Mouse (Mus musculus): ENCODE data around the gene Dazap2.

The Dazap2 gene

GRCm38 (mm10) chr15:100637661-100638060 lies 22.5 kb downstream of the Dazap2 start:
- no peak for DNase-seq (ENCODE audit: low spot score in 2 of 2)

- no peak for DNase-seq (ENCODE audit: low spot score in 2 of 2)
Measured at GRCm38 (mm10) chr15:100639972-100640750, 25.0 kb downstream of the Dazap2 start.

- DNase-seq (ENCODE audit: low spot score in 2 of 2), result no peak
Measured at GRCm38 (mm10) chr15:100641226-100641810, 26.2 kb downstream of the Dazap2 start.

GRCm38 (mm10) chr15:100642451-100642850 lies 27.3 kb downstream of the Dazap2 start:
- DNase-seq (ENCODE audit: low spot score in 2 of 2), result no peak

GRCm38 (mm10) chr15:100646161-100646560 lies 31.0 kb downstream of the Dazap2 start:
- no peak for DNase-seq (ENCODE audit: low spot score in 2 of 2)

- no peak for DNase-seq (ENCODE audit: low spot score in 2 of 2)
Measured at GRCm38 (mm10) chr15:100650111-100650510, 35.0 kb downstream of the Dazap2 start.

- DNase-seq (ENCODE audit: low spot score in 2 of 2), result no peak
Measured at GRCm38 (mm10) chr15:100651610-100652009, 36.5 kb downstream of the Dazap2 start.

- DNase-seq (ENCODE audit: low spot score in 2 of 2), result no peak
Measured at GRCm38 (mm10) chr15:100654271-100654670, 39.1 kb downstream of the Dazap2 start.

- DNase-seq (ENCODE audit: low spot score in 2 of 2), result no peak
Measured at GRCm38 (mm10) chr15:100655201-100655600, 40.1 kb downstream of the Dazap2 start.

GRCm38 (mm10) chr15:100660306-100660705 lies 45.2 kb downstream of the Dazap2 start:
- peak in 1 of 2 experiments; percentile 13 for DNase-seq (ENCODE audit: low spot score in 2 of 2)

- DNase-seq (ENCODE audit: low spot score in 2 of 2), result no peak
Measured at GRCm38 (mm10) chr15:100660805-100661204, 45.7 kb downstream of the Dazap2 start.

GRCm38 (mm10) chr15:100664813-100665274 lies 49.7 kb downstream of the Dazap2 start:
- DNase-seq (ENCODE audit: low spot score in 2 of 2), result no peak

GRCm38 (mm10) chr15:100665411-100666218 lies 50.5 kb downstream of the Dazap2 start:
- DNase-seq (ENCODE audit: low spot score in 2 of 2), result no peak

- no peak for DNase-seq (ENCODE audit: low spot score in 2 of 2)
Measured at GRCm38 (mm10) chr15:100666219-100666696, 51.1 kb downstream of the Dazap2 start.

GRCm38 (mm10) chr15:100666851-100667250 lies 51.7 kb downstream of the Dazap2 start:
- no peak for DNase-seq (ENCODE audit: low spot score in 2 of 2)

GRCm38 (mm10) chr15:100667420-100667819 lies 52.3 kb downstream of the Dazap2 start:
- no peak for DNase-seq (ENCODE audit: low spot score in 2 of 2)

GRCm38 (mm10) chr15:100667871-100668545 lies 52.9 kb downstream of the Dazap2 start:
- no peak for DNase-seq (ENCODE audit: low spot score in 2 of 2)

GRCm38 (mm10) chr15:100669337-100669736 lies 54.2 kb downstream of the Dazap2 start, which contains the start of gene Bin2:
Bin2 (minus strand) TSS chr15:100669553.
- no peak for DNase-seq (ENCODE audit: low spot score in 2 of 2)

- no peak for DNase-seq (ENCODE audit: low spot score in 2 of 2)
Measured at GRCm38 (mm10) chr15:100670004-100670403, 54.9 kb downstream of the Dazap2 start.
